Mouse (Mus musculus): Measurements from ENCODE around the gene Mrpl4.

GRCm38 (mm10) chr9:21014691-21015570 lies 12.4 kb downstream of the Mrpl4 start:
- TF ChIP-seq CTCF (IDR thresholded peaks at IDR 0.05; ENCODE audit: low read depth) (no peak), EP300 (optimal IDR thresholded peaks at IDR 0.05) (no peak)
